Mouse (Mus musculus) heart, adult 9 months (tissue): ENCODE measurements around the gene Etv3.
"Not testable (repeated sequence)": the region's sequence is repeated elsewhere in the genome, so short reads cannot be mapped to it uniquely, and the experiment has no call there.

Source experiments
- DNase-seq, 2 experiments: peaks; one replicate each; pipeline ENCODE4 v3.0.0; 2022; ENCODE audit warnings: low spot score in 2 of 2

The Etv3 gene

GRCm38 (mm10) chr3:87518425-87518824 lies 6.8 kb upstream of the Etv3 start:
- no peak for DNase-seq

- DNase-seq: peak; percentile 27 to 64
Measured at GRCm38 (mm10) chr3:87521126-87521525, 4.1 kb upstream of the Etv3 start.

- no peak for DNase-seq
Measured at GRCm38 (mm10) chr3:87521833-87522232, 3.4 kb upstream of the Etv3 start.

- DNase-seq: no peak
Measured at GRCm38 (mm10) chr3:87523701-87524100, 1.5 kb upstream of the Etv3 start.

- peak; percentile 19 for DNase-seq
Measured at GRCm38 (mm10) chr3:87525837-87526570, 797 bp downstream of the Etv3 start.

GRCm38 (mm10) chr3:87527139-87527538 lies 1.9 kb downstream of the Etv3 start:
- no peak for DNase-seq

GRCm38 (mm10) chr3:87528021-87528420 lies 2.8 kb downstream of the Etv3 start:
- no peak for DNase-seq

GRCm38 (mm10) chr3:87528841-87529240 lies 3.6 kb downstream of the Etv3 start:
- DNase-seq: no peak

GRCm38 (mm10) chr3:87529568-87529967 lies 4.4 kb downstream of the Etv3 start:
- no peak for DNase-seq

- DNase-seq: no peak
Measured at GRCm38 (mm10) chr3:87530234-87530633, 5.0 kb downstream of the Etv3 start.

GRCm38 (mm10) chr3:87533667-87534378 lies 8.6 kb downstream of the Etv3 start:
- no peak for DNase-seq

GRCm38 (mm10) chr3:87538034-87538433 lies 12.8 kb downstream of the Etv3 start:
- DNase-seq: no peak

GRCm38 (mm10) chr3:87540028-87540675 lies 14.9 kb downstream of the Etv3 start:
- DNase-seq: no peak

GRCm38 (mm10) chr3:87540714-87541113 lies 15.5 kb downstream of the Etv3 start:
- peak; percentile 23 for DNase-seq

GRCm38 (mm10) chr3:87542481-87543215 lies 17.4 kb downstream of the Etv3 start:
- peak; percentile 69 to 74 for DNase-seq

GRCm38 (mm10) chr3:87545554-87545953 lies 20.3 kb downstream of the Etv3 start:
- DNase-seq: no peak

GRCm38 (mm10) chr3:87546291-87546721 lies 21.1 kb downstream of the Etv3 start:
- DNase-seq: no peak

GRCm38 (mm10) chr3:87549908-87550307 lies 24.7 kb downstream of the Etv3 start:
- no peak for DNase-seq

- DNase-seq: no peak
Measured at GRCm38 (mm10) chr3:87552327-87552726, 27.1 kb downstream of the Etv3 start.

- peak in 1 of 2 experiments; percentile 26 for DNase-seq
Measured at GRCm38 (mm10) chr3:87553196-87553935, 28.2 kb downstream of the Etv3 start.

- not testable (repeated sequence) for DNase-seq
Measured at GRCm38 (mm10) chr3:87554859-87555258, 29.7 kb downstream of the Etv3 start.
